Mouse (Mus musculus) heart, postnatal 36 days (tissue): ENCODE results near the gene Bloc1s3. TPM values are rescaled to one million over a fixed set of nuclear protein-coding genes. Genes with fewer than 3 reads are reported as not detected.
"Not testable (repeated sequence)": the region's sequence is repeated elsewhere in the genome, so short reads cannot be mapped to it uniquely, and the experiment has no call there.

Source experiments
- DNase-seq, 2 experiments: peaks; one replicate each; pipeline ENCODE4 v3.0.0; 2021 to 2022
- intact Hi-C: fragments of 180-260 bp; cut with DNase I; formaldehyde crosslinking; loops from one replicate; pipeline ENCODE4 v1.15.1; 2025
- total RNA-seq, 2 experiments: library from RNA; stranded (reverse); gene quantifications; 2 replicates each; pipeline ENCODE4 v1.2.3; 2021

The Bloc1s3 gene
- total RNA-seq, 2 experiments from 2014 or later: 2.3 to 2.5 TPM

- intact Hi-C loops: no loop called here
- DNase-seq: no peak
Observed at GRCm38 (mm10) chr7:19520032-19520431, 11.9 kb upstream of the Bloc1s3 start.

- no peak for DNase-seq
- intact Hi-C loops: no loop called here
Observed at GRCm38 (mm10) chr7:19517652-19518365, 9.6 kb upstream of the Bloc1s3 start, which contains the start of gene Nkpd1. Nkpd1 (plus strand) TSS chr7:19517838.

GRCm38 (mm10) chr7:19512353-19512752, 4.2 kb upstream of the Bloc1s3 start:
- intact Hi-C loops: no loop called here
- DNase-seq: no peak

- intact Hi-C loops, DNase-seq: not testable (repeated sequence)
Observed at GRCm38 (mm10) chr7:19511934-19512333, 3.8 kb upstream of the Bloc1s3 start.

- intact Hi-C loops: no loop called here
- DNase-seq: no peak
Observed at GRCm38 (mm10) chr7:19509786-19510185, 1.6 kb upstream of the Bloc1s3 start.

GRCm38 (mm10) chr7:19508924-19509568, 879 bp upstream of the Bloc1s3 start:
- intact Hi-C loops: no loop called here
- DNase-seq: no peak

- intact Hi-C loops: loop anchor here (1.0 to 2.0 kb wide), 2 partner anchors 48 to 65 kb away; no protein-coding TSS in a partner anchor
- DNase-seq: no peak
Observed at GRCm38 (mm10) chr7:19507612-19507981, 570 bp downstream of the Bloc1s3 start.

GRCm38 (mm10) chr7:19506969-19507611, 1.1 kb downstream of the Bloc1s3 start:
- intact Hi-C loops: loop anchor here (1.0 to 2.0 kb wide), 2 partner anchors 48 to 66 kb away; no protein-coding TSS in a partner anchor
- peak; percentile 36 to 42 for DNase-seq

- intact Hi-C loops: loop anchor here (2.0 kb wide), 1 partner anchor 66 kb away; no protein-coding TSS in a partner anchor
Observed at GRCm38 (mm10) chr7:19506326-19506725, 1.8 kb downstream of the Bloc1s3 start.

GRCm38 (mm10) chr7:19503481-19504068, 4.6 kb downstream of the Bloc1s3 start:
- intact Hi-C loops: loop anchor here (2.0 to 5.0 kb wide), 3 partner anchors 39 to 115 kb away; no protein-coding TSS in a partner anchor
- DNase-seq: peak; percentile 55 to 56

More at GRCm38 (mm10) chr7:19506326-19506725, 1.8 kb downstream of the Bloc1s3 start:
- no peak for DNase-seq

GRCm38 (mm10) chr7:19501658-19502057, 6.5 kb downstream of the Bloc1s3 start:
- intact Hi-C loops: loop anchor here (2.0 to 5.0 kb wide), 3 partner anchors 37 to 117 kb away; no protein-coding TSS in a partner anchor
- DNase-seq: no peak

- intact Hi-C loops: loop anchor here (5.0 kb wide), 1 partner anchor 93 kb away; no protein-coding TSS in a partner anchor
- DNase-seq: no peak
Observed at GRCm38 (mm10) chr7:19500420-19501363, 7.5 kb downstream of the Bloc1s3 start.

GRCm38 (mm10) chr7:19498326-19498725, 9.8 kb downstream of the Bloc1s3 start:
- intact Hi-C loops: no loop called here
- DNase-seq: no peak

GRCm38 (mm10) chr7:19496214-19496555, 12.0 kb downstream of the Bloc1s3 start:
- intact Hi-C loops: no loop called here

GRCm38 (mm10) chr7:19495521-19496213, 12.5 kb downstream of the Bloc1s3 start:
- intact Hi-C loops: no loop called here
- DNase-seq: peak in 1 of 2 experiments; percentile 31

More at GRCm38 (mm10) chr7:19496214-19496555, 12.0 kb downstream of the Bloc1s3 start:
- no peak for DNase-seq

GRCm38 (mm10) chr7:19494751-19495474, 13.3 kb downstream of the Bloc1s3 start:
- intact Hi-C loops: no loop called here
- no peak for DNase-seq

GRCm38 (mm10) chr7:19491731-19492130, 16.4 kb downstream of the Bloc1s3 start:
- peak; percentile 34 to 47 for DNase-seq

GRCm38 (mm10) chr7:19489525-19489924, 18.6 kb downstream of the Bloc1s3 start:
- intact Hi-C loops: no loop called here
- DNase-seq: no peak

More at GRCm38 (mm10) chr7:19491731-19492130, 16.4 kb downstream of the Bloc1s3 start:
- intact Hi-C loops: no loop called here
